Mouse (Mus musculus) skeletal muscle tissue, adult 2 months (tissue): ENCODE measurements around the gene Cdh26.

Experiments
- DNase-seq: peaks from one replicate; pipeline ENCODE4 v3.0.0-alpha.2; 2012; ENCODE audit warnings: low read depth, low spot score

Cdh26 gene

GRCm38 (mm10) chr2:178507379-178508014, 77.2 kb downstream of the Cdh26 start:
- DNase-seq: peak; percentile 38

- DNase-seq: no peak
Observed at GRCm38 (mm10) chr2:178508279-178508678, 77.9 kb downstream of the Cdh26 start.

GRCm38 (mm10) chr2:178513043-178513442, 82.7 kb downstream of the Cdh26 start:
- no peak for DNase-seq

GRCm38 (mm10) chr2:178513636-178514071, 83.3 kb downstream of the Cdh26 start:
- DNase-seq: no peak

- no peak for DNase-seq
Observed at GRCm38 (mm10) chr2:178516421-178516820, 86.1 kb downstream of the Cdh26 start.

GRCm38 (mm10) chr2:178516941-178517340, 86.6 kb downstream of the Cdh26 start:
- no peak for DNase-seq

GRCm38 (mm10) chr2:178519321-178519720, 89.0 kb downstream of the Cdh26 start:
- DNase-seq: no peak

- DNase-seq: no peak
Observed at GRCm38 (mm10) chr2:178520216-178520615, 89.9 kb downstream of the Cdh26 start.

GRCm38 (mm10) chr2:178522331-178522730, 92.0 kb downstream of the Cdh26 start:
- DNase-seq: no peak

GRCm38 (mm10) chr2:178522786-178523185, 92.5 kb downstream of the Cdh26 start:
- DNase-seq: no peak

- DNase-seq: no peak
Observed at GRCm38 (mm10) chr2:178526776-178527175, 96.4 kb downstream of the Cdh26 start.

- no peak for DNase-seq
Observed at GRCm38 (mm10) chr2:178531226-178531625, 100.9 kb downstream of the Cdh26 start.

- DNase-seq: no peak
Observed at GRCm38 (mm10) chr2:178536574-178536973, 106.2 kb downstream of the Cdh26 start.
